Comparison of ENCODE assay signal across 8 mouse cellular contexts in the genomic region with DNA sequence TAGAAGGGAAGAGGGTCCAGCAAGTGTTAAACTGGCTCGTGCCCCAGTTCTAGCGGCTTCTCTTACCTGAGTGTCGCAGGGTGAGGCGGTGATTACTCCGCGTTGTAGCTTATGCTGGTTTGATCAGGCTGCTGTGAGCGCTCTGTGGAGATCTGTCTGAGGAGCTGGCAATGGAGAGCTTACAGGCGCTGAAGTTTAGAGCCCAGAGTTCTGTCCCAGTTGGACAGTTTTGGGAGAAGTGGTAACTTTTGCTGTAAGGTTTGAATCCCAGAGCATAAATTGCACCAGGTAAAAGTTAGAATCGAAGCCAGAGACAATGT. TPM values are rescaled to one million over a fixed set of nuclear protein-coding genes. Genes with fewer than 3 reads are reported as not detected.
A peak's percentile ranks its signal among the peaks of the same experiment; 100 is the strongest.
DNase-seq lines count a peak whose midpoint lies in the region; ATAC-seq and TF ChIP-seq lines count a peak whose summit lies in the region.

No protein-coding gene starts in this region.

- H3K4me1 ChIP-seq in heart, embryonic 15.5 days (replicated peaks): peaks cover 34% of the 10 kb centered on the region
- H3K4me1 ChIP-seq in G1E (ENCODE audit: insufficient read depth, low read depth, low read length): peaks cover 36% of the 10 kb centered on the region
- peaks cover 18% of the 10 kb centered on the region; the same call in 1 of the 2 replicates for H3K4me1 ChIP-seq in forebrain, postnatal 0 days (ENCODE audit: insufficient read depth)

- peak overlapping the region; percentile 78 for H3K4me2 ChIP-seq in heart, embryonic 15.5 days
- peak overlapping the region; percentile 75 for H3K4me2 ChIP-seq in forebrain, postnatal 0 days (ENCODE audit: low read depth)

- H3K27ac ChIP-seq in heart, embryonic 15.5 days: peak overlapping the region; percentile 91
- H3K27ac ChIP-seq in forebrain, postnatal 0 days (ENCODE audit: low read depth, low read length): peak overlapping the region; percentile 87
- peak overlapping the region; percentile 82 for H3K27ac ChIP-seq in macrophage

- no peaks in the 10 kb centered on the region for H3K27me3 ChIP-seq in heart, embryonic 15.5 days
- peaks cover 4% of the 10 kb centered on the region; the same call in 1 of the 2 replicates for H3K27me3 ChIP-seq in G1E (ENCODE audit: insufficient read depth, low read length)
- H3K27me3 ChIP-seq in forebrain, postnatal 0 days (ENCODE audit: insufficient read depth, low read length): no peaks in the 10 kb centered on the region

- no peak for TF ChIP-seq CTCF in G1E (IDR thresholded peaks at IDR 0.05; ENCODE audit: low read depth, low read length)
- no peak for TF ChIP-seq CTCF in forebrain, postnatal 0 days (IDR thresholded peaks at IDR 0.05; ENCODE audit: low read depth)

- intact Hi-C loops in heart, postnatal 14 days (cut with DNase I): loop anchor here (5.0 kb wide), 1 partner anchor 41 kb away; the partner anchor contains the start of gene Diexf

- peak overlapping the region; percentile 69 for H3K9ac ChIP-seq in heart, embryonic 15.5 days
- peak overlapping the region; percentile 84 for H3K9ac ChIP-seq in forebrain, postnatal 0 days

- H3K9me3 ChIP-seq in heart, embryonic 15.5 days (replicated peaks): no peaks in the 10 kb centered on the region
- H3K9me3 ChIP-seq in G1E (replicated peaks): no peaks in the 10 kb centered on the region
- H3K9me3 ChIP-seq in forebrain, postnatal 0 days (ENCODE audit: low read length): no peaks in the 10 kb centered on the region

- 16% methylated on average over 9 of the region's 9 CpGs for WGBS in heart, embryonic 15.5 days
- 16% methylated on average over 9 of the region's 9 CpGs for WGBS in forebrain, postnatal 0 days
- WGBS in macrophage (ENCODE audit: missing documents): 12% methylated on average over 9 of the region's 9 CpGs

- H3K4me3 ChIP-seq in heart, embryonic 15.5 days: peak overlapping the region; percentile 62
- H3K4me3 ChIP-seq in G1E (ENCODE audit: low read depth, low read length): peak overlapping the region; percentile 79
- H3K4me3 ChIP-seq in forebrain, postnatal 0 days (ENCODE audit: low read depth, low read length): peak overlapping the region; percentile 76
- peak overlapping the region; percentile 82 for H3K4me3 ChIP-seq in macrophage (ENCODE audit: inconsistent target)

- DNase-seq in heart, postnatal 14 days: no peak
- no peak for DNase-seq in G1E (ENCODE audit: low spot score)
- DNase-seq in forebrain, postnatal 0 days: no peak
- no peak for DNase-seq in layer of hippocampus, postnatal 14 days (ENCODE audit: low spot score in 2 of 2)
- DNase-seq in cerebellum, adult 11 months: no peak
- DNase-seq in kidney, adult 9 months: no peak

- no peaks in the 10 kb centered on the region for H3K36me3 ChIP-seq in heart, embryonic 15.5 days
- H3K36me3 ChIP-seq in G1E (replicated peaks) (peaks cover 28% of the 10 kb centered on the region), macrophage (ENCODE audit: inconsistent target) (no peaks in the 10 kb centered on the region)
- no peaks in the 10 kb centered on the region for H3K36me3 ChIP-seq in forebrain, postnatal 0 days (ENCODE audit: insufficient read depth)

- no peaks in the 10 kb centered on the region for H3K79me2 ChIP-seq in macrophage (ENCODE audit: inconsistent target)

- ATAC-seq in heart, embryonic 15.5 days (replicated peaks; ENCODE audit: insufficient number of reproducible peaks, insufficient read depth, low FRiP score, low read depth): no peak; the same call in 1 of the 2 replicates
- ATAC-seq in G1E (ENCODE audit: extremely low read depth, insufficient number of reproducible peaks, low FRiP score, poor library complexity, severe bottlenecking): no peak
- ATAC-seq in forebrain, postnatal 0 days: no peak

RNA-seq across cellular contexts. Expression of gene A130010J15Rik, which starts 5.9 kb away (rescaled TPM):
- 10.7 and 11.9 TPM in 2 replicates for polyA plus RNA-seq in heart, embryonic 15.5 days (2015; fragmentation: Nextera tagmentation; extraction: Ambion mirVana)
- total RNA-seq in heart, postnatal 14 days (2021): 1 to 10 TPM; 2.9 to 4.7 TPM
- total RNA-seq in G1E (2014; fragmentation: Nextera tagmentation) (6.5 and 10.2 TPM in 2 replicates), G1E (2017) (15.5 and 18.9 TPM in 2 replicates)
- polyA plus RNA-seq in G1E (2012) (1.7 and 2.2 TPM in 2 replicates), macrophage (2018) (4.8 to 6.7 TPM (median 4.8 TPM) in 3 replicates)
- total RNA-seq in forebrain, postnatal 0 days (2014; rRNA removed): 16.2 and 18.2 TPM in 2 replicates
- 9.6 and 10.8 TPM in 2 replicates for polyA plus RNA-seq in forebrain, postnatal 0 days (2015; fragmentation: Nextera tagmentation; extraction: Ambion mirVana)
- 1 to 10 TPM in 14 of 26 experiments, under 1 TPM in 7, not detected in 5; 0.29 to 7.1 (median 1.9) TPM for total RNA-seq in macrophage (2018; cell fraction: chromatin; rRNA removed)
- 1 to 10 TPM in 25 of 26 experiments, under 1 TPM in 1; 0.57 to 6.1 (median 5.3) TPM for total RNA-seq in macrophage (2018; cell fraction: cytosol; rRNA removed)
- total RNA-seq in macrophage (2018; cell fraction: nucleus; rRNA removed): 1 to 10 TPM in 24 of 26 experiments, under 1 TPM in 2; 0.75 to 7.7 (median 2.2) TPM
- 1 to 10 TPM; 5.1 to 6.7 TPM for total RNA-seq in layer of hippocampus, postnatal 14 days (2021)

RNA-seq across cellular contexts. Expression of gene Irf6, which starts 20.9 kb away (rescaled TPM):
- 4.8 and 8.3 TPM in 2 replicates for polyA plus RNA-seq in heart, embryonic 15.5 days (2015; fragmentation: Nextera tagmentation; extraction: Ambion mirVana)
- total RNA-seq in heart, postnatal 14 days (2021): 1 to 10 TPM; 3.7 to 4.1 TPM
- total RNA-seq in G1E (2014; fragmentation: Nextera tagmentation) (0.23 and 0.34 TPM in 2 replicates), G1E (2017) (0.38 and 0.58 TPM in 2 replicates)
- polyA plus RNA-seq in G1E (2012) (0.04 TPM in 1 of 2 replicates, not detected in the other), macrophage (2018) (not detected in 3 replicates)
- 0.33 and 0.62 TPM in 2 replicates for total RNA-seq in forebrain, postnatal 0 days (2014; rRNA removed)
- polyA plus RNA-seq in forebrain, postnatal 0 days (2015; fragmentation: Nextera tagmentation; extraction: Ambion mirVana): 0.29 and 0.48 TPM in 2 replicates
- total RNA-seq in macrophage (2018; cell fraction: chromatin; rRNA removed): not detected
- total RNA-seq in macrophage (2018; cell fraction: cytosol; rRNA removed): under 1 TPM in 3 of 26 experiments, not detected in 23; 0.04 to 0.31 (median 0.07) TPM
- total RNA-seq in macrophage (2018; cell fraction: nucleus; rRNA removed): not detected
- under 1 TPM; 0.45 to 0.65 TPM for total RNA-seq in layer of hippocampus, postnatal 14 days (2021)

RNA-seq across cellular contexts. Expression of gene Traf3ip3, which starts 27.7 kb away (rescaled TPM):
- 2.1 and 6.9 TPM in 2 replicates for polyA plus RNA-seq in heart, embryonic 15.5 days (2015; fragmentation: Nextera tagmentation; extraction: Ambion mirVana)
- total RNA-seq in heart, postnatal 14 days (2021): 1 to 10 TPM in 1 of 2 experiments, under 1 TPM in 1; 0.84 to 6.1 TPM
- 6.8 and 14.1 TPM in 2 replicates for total RNA-seq in G1E (2014; fragmentation: Nextera tagmentation)
- 47.5 and 48.7 TPM in 2 replicates for total RNA-seq in G1E (2017)
- polyA plus RNA-seq in G1E (2012): 8.6 and 13.4 TPM in 2 replicates
- total RNA-seq in forebrain, postnatal 0 days (2014; rRNA removed): 0.69 and 1.8 TPM in 2 replicates
- 1.6 and 2.1 TPM in 2 replicates for polyA plus RNA-seq in forebrain, postnatal 0 days (2015; fragmentation: Nextera tagmentation; extraction: Ambion mirVana)
- total RNA-seq in macrophage (2018; cell fraction: chromatin; rRNA removed): 100 to 1,000 TPM in 4 of 26 experiments, 10 to 100 TPM in 14, 1 to 10 TPM in 8; 1.4 to 135 (median 39.9) TPM
- total RNA-seq in macrophage (2018; cell fraction: cytosol; rRNA removed): 10 to 100 TPM in 24 of 26 experiments, 1 to 10 TPM in 2; 7.9 to 35.0 (median 23.5) TPM
- 10 to 100 TPM in 21 of 26 experiments, 1 to 10 TPM in 5; 6.1 to 69.8 (median 28.1) TPM for total RNA-seq in macrophage (2018; cell fraction: nucleus; rRNA removed)
- 10.8 to 32.5 TPM (median 15.4 TPM) in 3 replicates for polyA plus RNA-seq in macrophage (2018)
- 1 to 10 TPM; 2.1 to 3.6 TPM for total RNA-seq in layer of hippocampus, postnatal 14 days (2021)

RNA-seq across cellular contexts. Expression of gene Lamb3, which starts 33.7 kb away (rescaled TPM):
- 4.7 and 9.0 TPM in 2 replicates for polyA plus RNA-seq in heart, embryonic 15.5 days (2015; fragmentation: Nextera tagmentation; extraction: Ambion mirVana)
- 10 to 100 TPM in 1 of 2 experiments, 1 to 10 TPM in 1; 7.9 to 12.6 TPM for total RNA-seq in heart, postnatal 14 days (2021)
- total RNA-seq in G1E (2014; fragmentation: Nextera tagmentation): 0.30 TPM in 1 of 2 replicates, not detected in the other
- total RNA-seq in G1E (2017): 0.22 TPM in 1 of 2 replicates, not detected in the other
- 0.03 TPM in 1 of 2 replicates, not detected in the other for polyA plus RNA-seq in G1E (2012)
- 1.5 and 3.6 TPM in 2 replicates for total RNA-seq in forebrain, postnatal 0 days (2014; rRNA removed)
- 0.98 and 1.1 TPM in 2 replicates for polyA plus RNA-seq in forebrain, postnatal 0 days (2015; fragmentation: Nextera tagmentation; extraction: Ambion mirVana)
- 1 to 10 TPM in 3 of 26 experiments, under 1 TPM in 6, not detected in 17; 0.37 to 2.2 (median 0.75) TPM for total RNA-seq in macrophage (2018; cell fraction: chromatin; rRNA removed)
- under 1 TPM in 20 of 26 experiments, not detected in 6; 0.03 to 0.92 (median 0.09) TPM for total RNA-seq in macrophage (2018; cell fraction: cytosol; rRNA removed)
- total RNA-seq in macrophage (2018; cell fraction: nucleus; rRNA removed): 1 to 10 TPM in 2 of 26 experiments, under 1 TPM in 8, not detected in 16; 0.11 to 3.0 (median 0.21) TPM
- polyA plus RNA-seq in macrophage (2018): 0.05 TPM in 1 of 3 replicates, not detected in the others
- total RNA-seq in layer of hippocampus, postnatal 14 days (2021): 1 to 10 TPM in 1 of 2 experiments, under 1 TPM in 1; 0.94 to 1.6 TPM

RNA-seq across cellular contexts. Expression of gene Diexf, which starts 43.7 kb away (rescaled TPM):
- polyA plus RNA-seq in heart, embryonic 15.5 days (2015; fragmentation: Nextera tagmentation; extraction: Ambion mirVana): 3.8 and 4.9 TPM in 2 replicates
- total RNA-seq in heart, postnatal 14 days (2021): 10 to 100 TPM in 1 of 2 experiments, 1 to 10 TPM in 1; 9.7 to 10.1 TPM
- total RNA-seq in G1E (2014; fragmentation: Nextera tagmentation) (13.2 and 23.9 TPM in 2 replicates), G1E (2017) (20.7 and 28.0 TPM in 2 replicates)
- polyA plus RNA-seq in G1E (2012) (3.0 and 3.4 TPM in 2 replicates), macrophage (2018) (5.6 to 8.0 TPM (median 6.4 TPM) in 3 replicates)
- 11.4 and 18.6 TPM in 2 replicates for total RNA-seq in forebrain, postnatal 0 days (2014; rRNA removed)
- 4.0 and 6.2 TPM in 2 replicates for polyA plus RNA-seq in forebrain, postnatal 0 days (2015; fragmentation: Nextera tagmentation; extraction: Ambion mirVana)
- total RNA-seq in macrophage (2018; cell fraction: chromatin; rRNA removed): 10 to 100 TPM in 17 of 26 experiments, 1 to 10 TPM in 9; 3.2 to 35.2 (median 16.5) TPM
- 1 to 10 TPM; 1.2 to 7.1 (median 3.8) TPM for total RNA-seq in macrophage (2018; cell fraction: cytosol; rRNA removed)
- 10 to 100 TPM in 11 of 26 experiments, 1 to 10 TPM in 15; 2.9 to 27.7 (median 6.8) TPM for total RNA-seq in macrophage (2018; cell fraction: nucleus; rRNA removed)
- 10 to 100 TPM; 17.4 to 24.1 TPM for total RNA-seq in layer of hippocampus, postnatal 14 days (2021)
